In genomic region chr1:119054468-119054867, GRCm38 (mm10) we compare ENCODE assay signal across 8 mouse cellular contexts. TPM values are rescaled to one million over a fixed set of nuclear protein-coding genes. Genes with fewer than 3 reads are reported as not detected.
DNase-seq lines count a peak whose midpoint lies in the region; ATAC-seq and TF ChIP-seq lines count a peak whose summit lies in the region.

No protein-coding gene starts in this region.

- no peak overlapping the region for H3K27ac ChIP-seq in heart, embryonic 12.5 days (ENCODE audit: poor library complexity, severe bottlenecking)
- H3K27ac ChIP-seq in embryonic facial prominence, embryonic 10.5 days (replicated peaks), result peak overlapping the region; percentile 98
- peak overlapping the region; percentile 88; the same call in 1 of the 2 replicates for H3K27ac ChIP-seq in intestine, embryonic 14.5 days (ENCODE audit: low read depth)
- no peak overlapping the region for H3K27ac ChIP-seq in midbrain, postnatal 0 days (ENCODE audit: low read depth, low read length)

- peak overlapping the region; percentile 51 for H3K4me3 ChIP-seq in heart, embryonic 12.5 days
- peak overlapping the region; percentile 75 for H3K4me3 ChIP-seq in embryonic facial prominence, embryonic 10.5 days
- H3K4me3 ChIP-seq in intestine, embryonic 14.5 days (ENCODE audit: low read depth, low read length), result peak overlapping the region; percentile 63
- H3K4me3 ChIP-seq in midbrain, postnatal 0 days (ENCODE audit: low read depth, low read length), result peak overlapping the region; percentile 45

- H3K36me3 ChIP-seq in heart, embryonic 12.5 days, result no peaks in the 10 kb centered on the region
- no peaks in the 10 kb centered on the region for H3K36me3 ChIP-seq in embryonic facial prominence, embryonic 10.5 days (replicated peaks)
- no peaks in the 10 kb centered on the region for H3K36me3 ChIP-seq in intestine, embryonic 14.5 days (ENCODE audit: control insufficient read depth, insufficient read depth, low read length)
- no peaks in the 10 kb centered on the region for H3K36me3 ChIP-seq in midbrain, postnatal 0 days (ENCODE audit: insufficient read depth, low read length)

- TF ChIP-seq CTCF in midbrain, postnatal 0 days (IDR thresholded peaks at IDR 0.05), result no peak

- peaks cover 21% of the 10 kb centered on the region for H3K27me3 ChIP-seq in heart, embryonic 12.5 days (replicated peaks)
- H3K27me3 ChIP-seq in embryonic facial prominence, embryonic 10.5 days (replicated peaks; ENCODE audit: low read depth, poor library complexity, severe bottlenecking), result peaks cover 17% of the 10 kb centered on the region
- peaks cover 16% of the 10 kb centered on the region for H3K27me3 ChIP-seq in intestine, embryonic 14.5 days (replicated peaks; ENCODE audit: control insufficient read depth, insufficient read depth, low read length)
- H3K27me3 ChIP-seq in midbrain, postnatal 0 days (ENCODE audit: insufficient read depth, low read length), result peaks cover 23% of the 10 kb centered on the region

- peaks cover 18% of the 10 kb centered on the region for H3K4me1 ChIP-seq in heart, embryonic 12.5 days (replicated peaks)
- peaks cover 59% of the 10 kb centered on the region for H3K4me1 ChIP-seq in embryonic facial prominence, embryonic 10.5 days
- peaks cover 29% of the 10 kb centered on the region for H3K4me1 ChIP-seq in intestine, embryonic 14.5 days (replicated peaks; ENCODE audit: control insufficient read depth, insufficient read depth, low read length)
- H3K4me1 ChIP-seq in midbrain, postnatal 0 days (ENCODE audit: insufficient read depth, low read length), result 0 out of 2 replicates have a peak, but pooled peaks cover 2% of the 10 kb centered on the region

- no peak overlapping the region for H3K9ac ChIP-seq in heart, embryonic 12.5 days
- H3K9ac ChIP-seq in intestine, embryonic 14.5 days (ENCODE audit: low read length), result no peak overlapping the region; the same call in 1 of the 2 replicates
- no peak overlapping the region for H3K9ac ChIP-seq in midbrain, postnatal 0 days (replicated peaks; ENCODE audit: low read length, poor library complexity, severe bottlenecking)

- H3K4me2 ChIP-seq in heart, embryonic 12.5 days, result peak overlapping the region; percentile 96
- peak overlapping the region; percentile 83 for H3K4me2 ChIP-seq in intestine, embryonic 14.5 days (ENCODE audit: low read length)
- peak overlapping the region; percentile 98 for H3K4me2 ChIP-seq in midbrain, postnatal 0 days (ENCODE audit: low read depth, low read length, poor library complexity, severe bottlenecking)

- H3K9me3 ChIP-seq in heart, embryonic 12.5 days (replicated peaks), result no peaks in the 10 kb centered on the region
- no peaks in the 10 kb centered on the region for H3K9me3 ChIP-seq in embryonic facial prominence, embryonic 10.5 days
- no peaks in the 10 kb centered on the region for H3K9me3 ChIP-seq in intestine, embryonic 14.5 days (ENCODE audit: control insufficient read depth, low read length)
- no peaks in the 10 kb centered on the region for H3K9me3 ChIP-seq in midbrain, postnatal 0 days (ENCODE audit: low read length)

- intact Hi-C loops in heart, postnatal 10 days (cut with DNase I), result loop anchor here (5.0 to 10.0 kb wide), 2 partner anchors 77 to 180 kb away; no protein-coding TSS in a partner anchor

- ATAC-seq in heart, embryonic 12.5 days (ENCODE audit: insufficient number of reproducible peaks, low FRiP score), result no peak
- no peak for ATAC-seq in intestine, embryonic 14.5 days (replicated peaks; ENCODE audit: low FRiP score, low TSS enrichment, low read depth)
- ATAC-seq in midbrain, postnatal 0 days (ENCODE audit: low FRiP score), result no peak

- 33% methylated on average over 6 of the region's 6 CpGs for WGBS in heart, embryonic 12.5 days
- 20% methylated on average over 6 of the region's 6 CpGs for WGBS in embryonic facial prominence, embryonic 10.5 days
- 35% methylated on average over 6 of the region's 6 CpGs for WGBS in intestine, embryonic 14.5 days
- 15% methylated on average over 6 of the region's 6 CpGs for WGBS in midbrain, postnatal 0 days

- no peak for DNase-seq in heart, postnatal 10 days
- DNase-seq in embryonic facial prominence, embryonic 10.5 days (ENCODE audit: low spot score), result peak; percentile 48
- peak; percentile 59 for DNase-seq in intestine, embryonic 14.5 days (ENCODE audit: low spot score)
- DNase-seq in midbrain, postnatal 0 days (ENCODE audit: low spot score), result no peak
- no peak for DNase-seq in thymus, postnatal 36 days
- DNase-seq in urinary bladder, adult 18-20 months (ENCODE audit: low spot score in 2 of 2), result no peak
- DNase-seq in testis, postnatal 14 days (ENCODE audit: low spot score), result no peak

RNA-seq across cellular contexts. Expression of gene Gli2, which starts 1.0 kb away (rescaled TPM):
- 3.3 and 4.0 TPM in 2 replicates for polyA plus RNA-seq in heart, embryonic 12.5 days (2016; fragmentation: Nextera tagmentation; extraction: Ambion mirVana)
- 1 to 10 TPM; 3.8 to 4.2 TPM for total RNA-seq in heart, postnatal 10 days (2021)
- polyA plus RNA-seq in embryonic facial prominence, embryonic 10.5 days (2016; fragmentation: Nextera tagmentation; extraction: Ambion mirVana), result 14.1 and 15.0 TPM in 2 replicates
- 11.4 and 11.6 TPM in 2 replicates for polyA plus RNA-seq in intestine, embryonic 14.5 days (2014; fragmentation: Nextera tagmentation; extraction: Ambion mirVana)
- 3.3 and 4.7 TPM in 2 replicates for total RNA-seq in midbrain, postnatal 0 days (2014; rRNA removed)
- polyA plus RNA-seq in midbrain, postnatal 0 days (2015; fragmentation: Nextera tagmentation; extraction: Ambion mirVana), result 0.77 and 0.84 TPM in 2 replicates

Comparison
In these comparisons a context has a peak if more than half of its experiments do, and no peak if none do; other contexts are left out.
1. H3K27ac ChIP-seq: peak in embryonic facial prominence, embryonic 10.5 days (single experiment) and intestine, embryonic 14.5 days (single experiment); none in heart, embryonic 12.5 days (single experiment) and midbrain, postnatal 0 days (single experiment).
2. DNase-seq: peak in embryonic facial prominence, embryonic 10.5 days (single experiment) and intestine, embryonic 14.5 days (single experiment); none in heart, postnatal 10 days (0 of 2), midbrain, postnatal 0 days (single experiment), thymus, postnatal 36 days (0 of 2), urinary bladder, adult 18-20 months (0 of 2) and testis, postnatal 14 days (single experiment).
3. Peak in every context shown above with its lines, with median percentiles within 50 percentile points of each other: H3K4me2 ChIP-seq and H3K4me3 ChIP-seq.